Mouse (Mus musculus): ENCODE measurements around the gene Resf1.
"Not testable (repeated sequence)": the region's sequence is repeated elsewhere in the genome, so short reads cannot be mapped to it uniquely, and the experiment has no call there.

Gene Resf1

GRCm38 (mm10) chr6:149308956-149309932, at the start of gene Resf1:
TSS of gene Resf1 (plus strand) at chr6:149309414.
- peak; percentile 89 to 90 for DNase-seq (ENCODE audit: low spot score in 2 of 2)

DNA sequence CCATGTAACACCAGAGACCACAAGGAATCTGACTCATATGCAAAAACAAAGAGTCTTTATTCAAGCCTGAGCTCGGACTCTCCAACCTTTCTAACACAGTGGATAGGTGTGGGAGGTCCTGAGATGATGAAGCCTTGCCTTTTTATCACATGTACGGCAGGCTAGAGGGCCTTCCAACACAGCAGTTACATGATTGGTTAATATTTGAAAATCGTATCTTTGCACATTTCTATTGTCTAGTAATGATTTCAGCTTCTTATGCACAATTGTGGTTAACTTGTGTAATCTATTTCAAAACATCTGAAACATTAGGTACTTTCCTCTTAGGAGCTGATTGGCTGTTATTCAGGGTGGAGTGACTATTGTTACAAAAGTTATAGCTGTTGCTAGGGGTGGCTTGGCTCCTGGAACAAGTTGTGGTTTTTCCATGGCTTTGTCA, 48.4 kb upstream of the Resf1 start:
- no peak for DNase-seq (ENCODE audit: low spot score in 2 of 2)

DNA sequence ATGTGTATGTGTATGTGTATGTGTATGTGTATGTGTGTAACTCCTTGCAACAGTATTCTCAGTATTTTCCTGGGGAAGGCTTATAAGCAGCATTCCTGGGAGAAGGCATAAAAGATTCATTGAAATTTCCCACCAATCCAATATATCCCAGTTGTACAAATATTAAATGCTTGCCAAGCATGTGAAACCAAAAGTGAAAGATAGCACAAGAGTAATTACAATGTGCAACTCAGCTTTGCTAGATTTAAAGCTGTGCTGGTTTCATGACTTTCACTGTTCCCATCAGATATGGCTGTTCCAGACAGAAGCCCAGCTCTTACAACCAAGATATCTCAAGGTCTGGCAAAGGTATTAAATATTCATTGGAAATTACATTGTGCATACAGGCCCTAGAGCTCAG, 41.3 kb upstream of the Resf1 start:
- no peak for DNase-seq (ENCODE audit: low spot score in 2 of 2)

GRCm38 (mm10) chr6:149278248-149278731, 30.9 kb upstream of the Resf1 start:
- DNase-seq (ENCODE audit: low spot score in 2 of 2) = no peak

DNA sequence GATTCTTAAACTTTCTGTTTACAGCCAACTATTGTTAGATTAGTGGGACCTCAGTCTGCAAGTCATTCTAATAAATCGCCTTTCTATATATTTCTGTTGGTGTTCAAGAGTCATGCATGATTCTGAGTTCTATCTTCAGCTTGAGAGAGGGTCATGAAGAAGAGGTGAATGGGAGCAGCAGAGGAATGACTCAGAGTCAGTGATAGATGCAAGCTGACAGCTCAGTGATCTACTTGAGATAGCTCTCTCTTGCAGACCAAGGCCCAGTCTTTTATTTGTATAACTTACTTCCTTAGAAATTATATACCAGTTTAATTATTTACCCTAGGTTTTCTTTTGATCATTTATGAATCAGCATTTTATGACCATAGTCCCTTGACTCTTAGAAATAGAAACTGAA, 30.3 kb upstream of the Resf1 start:
- DNase-seq (ENCODE audit: low spot score in 2 of 2) = no peak

DNA sequence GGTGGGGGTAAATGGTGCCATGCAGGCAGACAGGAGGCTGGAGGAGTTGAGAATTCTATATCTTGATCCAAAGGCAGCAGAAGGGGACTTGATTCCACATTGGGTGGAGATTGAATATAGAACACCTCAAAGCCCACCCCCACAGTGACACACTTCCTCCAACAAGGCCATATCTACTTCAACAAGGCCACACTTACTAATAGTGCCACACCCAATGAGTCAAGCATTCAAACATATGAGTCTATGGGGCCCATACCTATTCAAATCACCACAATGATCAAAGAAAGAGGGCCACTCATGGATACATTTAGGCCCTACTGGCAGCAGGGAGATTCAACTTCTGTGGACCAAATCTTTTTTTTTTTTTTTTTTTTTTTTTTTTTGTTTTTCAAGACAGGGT, 28.7 kb upstream of the Resf1 start:
- no peak for DNase-seq (ENCODE audit: low spot score in 2 of 2)

GRCm38 (mm10) chr6:149288190-149288589, 21.0 kb upstream of the Resf1 start:
- DNase-seq (ENCODE audit: low spot score in 2 of 2) = not testable (repeated sequence)

DNA sequence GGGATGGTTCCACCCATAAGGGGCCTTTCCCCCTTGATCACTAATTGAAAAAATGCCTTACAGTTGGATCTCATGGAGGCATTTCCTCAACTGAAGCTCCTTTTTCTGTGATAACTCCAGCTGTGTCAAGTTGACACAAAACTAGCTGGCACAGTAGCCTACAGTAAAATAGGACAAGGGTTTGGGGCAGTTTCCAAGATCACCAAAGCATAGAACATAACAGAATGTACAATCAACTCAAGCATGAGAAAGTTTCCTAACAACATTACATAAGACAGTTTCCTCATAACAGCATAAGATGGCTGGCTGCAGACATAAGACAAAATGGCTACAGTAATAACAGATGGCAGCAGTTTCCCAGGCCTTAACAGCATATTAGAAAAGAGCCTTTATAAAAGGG, 6.0 kb upstream of the Resf1 start:
- not testable (repeated sequence) for DNase-seq (ENCODE audit: low spot score in 2 of 2)

GRCm38 (mm10) chr6:149307092-149307491, 2.1 kb upstream of the Resf1 start:
- no peak for DNase-seq (ENCODE audit: low spot score in 2 of 2)

- DNase-seq (ENCODE audit: low spot score in 2 of 2) = no peak
Observed at GRCm38 (mm10) chr6:149307801-149308200, 1.4 kb upstream of the Resf1 start.

DNA sequence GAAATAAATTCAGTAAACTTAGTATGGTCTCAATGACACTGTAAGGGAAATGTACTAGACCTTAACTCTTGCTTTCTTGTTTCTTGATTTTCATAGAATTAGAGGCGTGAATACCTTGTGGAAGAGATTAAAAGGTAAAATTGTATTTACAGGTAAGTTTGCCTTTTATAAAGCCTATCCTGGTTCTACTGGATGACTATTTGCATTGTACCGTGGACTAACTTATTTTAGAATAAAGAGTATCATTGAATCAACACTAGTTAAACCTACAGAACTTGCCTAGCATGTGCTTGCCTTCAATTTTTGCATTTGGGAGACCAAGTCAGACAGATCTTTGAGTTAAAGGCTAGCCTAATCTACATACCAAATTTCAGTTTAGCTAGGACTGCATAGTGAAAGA, 1.0 kb downstream of the Resf1 start:
- DNase-seq (ENCODE audit: low spot score in 2 of 2) = no peak

DNA sequence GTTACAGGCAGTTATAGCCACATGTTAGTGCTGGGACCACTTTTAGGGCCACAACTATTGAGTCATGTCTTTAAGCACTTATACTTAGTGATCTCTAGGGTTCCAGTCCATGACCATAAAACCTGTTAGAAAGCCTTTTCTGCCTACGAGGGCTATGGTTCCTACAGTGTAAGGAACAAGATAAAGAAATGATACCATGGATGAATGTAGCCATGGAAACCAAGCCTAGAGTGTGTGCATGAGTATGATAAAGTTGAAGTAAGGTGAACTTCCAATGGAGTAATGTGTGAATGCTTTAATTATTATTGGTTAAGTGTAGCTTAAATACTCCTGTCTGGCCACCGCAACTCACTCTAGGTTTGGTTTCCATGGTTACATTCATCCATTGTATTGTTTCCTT, 1.8 kb downstream of the Resf1 start:
- no peak for DNase-seq (ENCODE audit: low spot score in 2 of 2)

- no peak for DNase-seq (ENCODE audit: low spot score in 2 of 2)
Observed at GRCm38 (mm10) chr6:149311778-149312177, 2.6 kb downstream of the Resf1 start.

DNA sequence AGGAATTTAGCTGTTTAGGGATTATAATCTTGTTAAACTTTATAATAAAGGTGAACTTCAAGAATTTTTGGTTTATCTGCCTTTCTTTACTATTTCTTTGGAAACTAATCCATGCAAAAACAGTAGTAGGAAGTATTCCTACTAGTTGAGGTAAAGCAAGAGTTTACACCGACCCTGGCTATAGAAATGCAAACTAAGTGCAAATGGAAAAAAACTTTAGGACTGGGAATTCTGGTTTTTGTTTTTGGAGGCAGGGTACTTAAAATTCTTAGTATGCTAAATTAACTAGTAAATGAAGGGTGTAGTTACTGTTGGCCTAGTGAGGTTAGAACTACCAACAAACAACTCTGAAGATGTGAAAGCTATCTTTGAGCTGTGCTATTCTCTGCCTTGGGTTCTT, 3.0 kb downstream of the Resf1 start:
- no peak for DNase-seq (ENCODE audit: low spot score in 2 of 2)

DNA sequence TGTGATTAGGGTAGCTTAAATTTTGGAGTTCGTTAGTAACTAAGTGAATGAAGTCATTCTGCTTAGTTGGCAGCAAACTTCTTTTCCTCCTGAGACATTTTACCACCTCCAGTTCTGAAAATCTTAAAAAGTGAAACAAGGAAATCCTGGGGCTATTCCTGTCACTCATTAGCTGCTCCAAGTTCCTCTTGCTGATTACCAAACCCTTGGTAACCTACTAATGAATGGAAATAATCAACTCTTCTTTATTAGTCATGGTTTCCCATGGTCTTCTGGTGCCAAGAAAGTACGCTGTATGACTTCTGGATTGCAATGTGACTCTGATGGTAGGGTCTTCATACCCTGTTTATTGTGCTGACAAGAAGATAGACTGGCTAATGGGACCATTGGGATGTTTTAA, 5.7 kb downstream of the Resf1 start:
- DNase-seq (ENCODE audit: low spot score in 2 of 2) = no peak

DNA sequence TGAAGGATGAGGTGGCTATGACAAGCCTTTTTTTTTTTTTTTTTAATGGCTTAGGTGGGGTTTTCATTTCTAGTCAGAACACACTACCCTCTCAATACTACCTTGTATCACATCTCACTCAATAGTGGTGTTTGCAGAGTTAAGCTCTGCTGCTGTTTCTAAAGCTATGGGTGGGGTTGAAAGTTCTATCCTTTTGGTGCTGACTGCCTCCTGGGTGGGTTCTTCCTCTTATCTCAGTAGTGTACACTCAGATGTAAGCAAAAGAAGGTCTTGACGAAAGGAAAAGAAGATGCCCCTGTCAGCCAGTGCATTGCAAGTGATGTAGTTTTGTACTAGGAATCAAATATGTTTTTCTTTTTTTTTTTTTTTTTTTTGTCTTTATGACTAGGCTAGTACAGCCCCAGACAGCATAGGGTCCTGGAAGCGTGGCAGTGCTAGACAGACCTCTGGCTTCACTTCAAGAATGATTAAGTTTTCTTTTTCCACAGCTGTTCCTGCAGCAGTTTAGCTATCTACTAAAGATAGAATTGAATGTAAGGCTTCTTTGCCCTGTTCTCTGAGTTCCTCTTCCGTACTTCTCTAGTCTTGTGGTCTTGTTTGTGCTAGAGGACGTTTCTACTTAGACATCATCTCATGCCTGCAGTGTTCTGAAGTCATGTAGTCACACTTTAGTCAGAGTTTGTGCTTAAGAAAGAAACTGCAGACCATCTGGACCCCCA, 14.5 kb downstream of the Resf1 start:
- no peak for DNase-seq (ENCODE audit: low spot score in 2 of 2)

GRCm38 (mm10) chr6:149324242-149324633, 15.0 kb downstream of the Resf1 start:
- DNase-seq (ENCODE audit: low spot score in 2 of 2) = no peak

GRCm38 (mm10) chr6:149329071-149329470, 19.9 kb downstream of the Resf1 start:
- no peak for DNase-seq (ENCODE audit: low spot score in 2 of 2)

DNA sequence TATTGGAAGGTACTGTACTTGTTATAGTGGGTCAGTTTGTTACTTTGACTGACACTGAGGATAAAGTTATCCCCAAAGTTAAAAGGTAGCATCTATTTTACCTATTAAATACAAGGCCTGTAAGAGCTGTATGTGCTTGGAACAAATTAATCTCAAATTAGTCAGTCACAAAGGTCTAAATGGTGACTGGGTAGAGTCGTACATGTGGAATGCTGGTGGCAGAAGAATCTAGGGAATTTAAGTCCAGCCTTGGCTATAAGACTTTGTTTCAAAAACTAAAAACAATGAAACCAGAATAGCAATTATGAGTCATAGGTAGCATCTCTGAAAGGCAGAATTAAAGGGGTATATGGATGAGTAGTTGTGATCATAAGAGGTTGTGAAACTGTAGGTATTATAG, 21.1 kb downstream of the Resf1 start:
- DNase-seq (ENCODE audit: low spot score in 2 of 2) = no peak

DNA sequence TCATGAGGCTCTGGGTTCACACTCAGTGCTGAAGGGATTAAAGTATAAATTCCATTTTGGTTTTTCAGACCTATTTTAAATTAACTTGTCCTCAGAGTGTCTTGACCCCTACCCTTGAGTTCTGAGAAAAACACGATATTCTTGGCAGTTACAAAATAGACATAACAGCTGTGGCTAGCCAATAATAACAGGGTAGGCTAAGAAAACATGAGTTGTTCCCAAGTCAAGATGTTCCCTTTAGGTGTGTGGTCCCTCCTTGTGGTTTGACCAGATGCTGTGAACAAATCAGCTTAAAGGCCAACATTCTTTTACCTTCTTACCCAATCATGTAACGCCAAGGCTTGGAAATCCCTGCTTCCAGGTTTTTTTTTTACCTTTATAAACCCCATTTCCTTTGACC, 23.8 kb downstream of the Resf1 start:
- no peak for DNase-seq (ENCODE audit: low spot score in 2 of 2)

- DNase-seq (ENCODE audit: low spot score in 2 of 2) = no peak
Observed at GRCm38 (mm10) chr6:149337990-149338389, 28.8 kb downstream of the Resf1 start.

GRCm38 (mm10) chr6:149338622-149339021, 29.4 kb downstream of the Resf1 start:
- no peak for DNase-seq (ENCODE audit: low spot score in 2 of 2)

DNA sequence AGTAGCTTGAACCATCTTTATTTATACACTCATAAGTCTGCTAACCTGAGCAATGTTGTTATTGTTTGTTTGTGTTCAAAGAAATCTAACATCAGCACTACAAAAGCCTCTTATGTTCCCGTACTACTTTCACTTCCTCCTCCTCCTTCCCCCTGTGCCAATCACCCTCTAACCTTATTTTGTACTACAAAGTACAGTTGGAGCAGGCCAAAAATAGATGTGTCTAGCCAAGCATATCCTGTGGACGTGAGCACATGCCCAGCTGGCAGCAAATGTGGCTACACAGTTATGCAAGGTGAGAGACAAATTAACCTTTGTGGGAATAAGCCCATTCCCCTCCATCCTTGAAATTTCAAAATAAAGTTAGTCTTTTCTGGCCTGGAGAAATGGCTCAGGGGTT, 34.6 kb downstream of the Resf1 start:
- DNase-seq (ENCODE audit: low spot score in 2 of 2) = no peak

Measured in urinary bladder, postnatal 4 days (tissue).